Mouse (Mus musculus) MEL (cell line): Measurements from ENCODE around the gene Hspa12a.

Experiments used
- BHLHE40 ChIP-seq: IDR thresholded peaks from 2 replicates; pipeline ENCODE4 v1.6.1; 2012; ENCODE audit warnings: low read depth, mild to moderate bottlenecking, inconsistent platforms, low read length, improper control_type of control experiment, borderline replicate concordance
- CHD2 ChIP-seq: IDR thresholded peaks from 2 replicates; pipeline ENCODE4 v1.6.1; 2011; ENCODE audit warnings: low read length, improper control_type of control experiment
- CTCF ChIP-seq, 3 experiments: IDR thresholded peaks in 2 of 3; conservative IDR thresholded peaks in 1 of 3; 2 replicates each; pipeline ENCODE4 v1.5.1; 2011 to 2012; ENCODE audit warnings: low read length in 3 of 3, low read depth in 2 of 3, mild to moderate bottlenecking in 2 of 3, improper control_type of control experiment in 1 of 3, inconsistent platforms in 1 of 3, mixed read lengths in 1 of 3, moderate library complexity in 1 of 3; ENCODE audit not compliant: control insufficient read depth in 1 of 3, insufficient read depth in 1 of 3, poor library complexity in 1 of 3, severe bottlenecking in 1 of 3
- ETS1 ChIP-seq: IDR thresholded peaks from 2 replicates; pipeline ENCODE4 v1.6.1; 2012; ENCODE audit warnings: low read depth, mild to moderate bottlenecking, inconsistent platforms, low read length, improper control_type of control experiment, moderate library complexity
- GABPA ChIP-seq: IDR thresholded peaks from 2 replicates; pipeline ENCODE4 v1.6.1; 2012; ENCODE audit warnings: low read depth, mild to moderate bottlenecking, inconsistent platforms, low read length, improper control_type of control experiment, moderate library complexity
- GATA1 ChIP-seq: IDR thresholded peaks from 2 replicates; pipeline ENCODE4 v1.6.1; 2011; ENCODE audit warnings: low read depth, low read length, improper control_type of control experiment
- MAX ChIP-seq: IDR thresholded peaks from 2 replicates; pipeline ENCODE4 v1.6.1; 2011; ENCODE audit warnings: low read length, improper control_type of control experiment
- MEF2A ChIP-seq: IDR thresholded peaks from 2 replicates; pipeline ENCODE4 v1.6.1; 2014; ENCODE audit warnings: low read depth, mild to moderate bottlenecking, inconsistent platforms, low read length, improper control_type of control experiment; ENCODE audit not compliant: poor library complexity, insufficient replicate concordance, severe bottlenecking; ENCODE audit errors: extremely low read depth
- POLR2A ChIP-seq, 2 experiments: IDR thresholded peaks; 2 replicates each; pipeline ENCODE4 v1.6.1; 2011 to 2012; ENCODE audit warnings: low read length in 2 of 2, mild to moderate bottlenecking in 2 of 2, control low read depth in 1 of 2, improper control_type of control experiment in 1 of 2, low read depth in 1 of 2, moderate library complexity in 1 of 2; ENCODE audit not compliant: control insufficient read depth in 1 of 2, insufficient read depth in 1 of 2, poor library complexity in 1 of 2
- RAD21 ChIP-seq: IDR thresholded peaks from 2 replicates; pipeline ENCODE4 v1.6.1; 2011; ENCODE audit warnings: mild to moderate bottlenecking, low read depth, low read length, improper control_type of control experiment
- USF2 ChIP-seq, 2 experiments: IDR thresholded peaks; 2 replicates each; pipeline ENCODE4 v1.6.1; 2011 to 2012; ENCODE audit warnings: improper control_type of control experiment in 2 of 2, low read length in 2 of 2, borderline replicate concordance in 1 of 2, inconsistent platforms in 1 of 2, low read depth in 1 of 2, mild to moderate bottlenecking in 1 of 2; ENCODE audit not compliant: insufficient read depth in 1 of 2
- ZMIZ1 ChIP-seq: IDR thresholded peaks from 2 replicates; pipeline ENCODE4 v1.6.1; 2012; ENCODE audit warnings: low read depth, mild to moderate bottlenecking, inconsistent platforms, low read length, improper control_type of control experiment, moderate library complexity
- ZNF384 ChIP-seq: IDR thresholded peaks from 2 replicates; pipeline ENCODE4 v1.6.1; 2012; ENCODE audit warnings: low read depth, mild to moderate bottlenecking, inconsistent platforms, low read length, improper control_type of control experiment

DNA sequence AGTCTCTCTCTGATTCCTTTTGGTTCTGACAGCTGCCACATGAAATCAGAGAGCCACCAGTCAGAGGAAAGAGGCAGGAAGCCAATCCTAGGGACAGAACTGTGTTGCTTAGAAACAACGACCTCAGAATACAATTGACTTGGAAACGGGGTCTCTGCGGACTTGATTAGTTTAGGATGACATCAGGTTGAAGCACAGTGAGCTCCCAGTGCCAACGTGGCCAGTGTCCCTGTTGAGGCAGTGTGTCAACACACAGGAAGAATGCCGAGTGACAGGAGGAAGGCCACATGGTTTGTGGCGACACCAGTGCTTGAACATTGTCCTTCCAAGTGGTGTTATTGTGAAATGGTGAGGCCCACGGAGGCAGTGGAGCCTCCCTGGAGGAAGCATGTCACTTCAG is 159.5 kb downstream of the Hspa12a start:
- TF ChIP-seq USF2 (IDR thresholded peaks at IDR 0.05; ENCODE audit: borderline replicate concordance in 1 of 2, insufficient read depth in 1 of 2, low read depth in 1 of 2, low read length in 2 of 2) = no peak
- TF ChIP-seq POLR2A (IDR thresholded peaks at IDR 0.05; ENCODE audit: control insufficient read depth in 1 of 2, insufficient read depth in 1 of 2, low read depth in 1 of 2, low read length in 2 of 2, poor library complexity in 1 of 2) = no peak
- no peak for TF ChIP-seq CTCF (IDR thresholded peaks at IDR 0.05 in 2 of 3, conservative IDR thresholded peaks at IDR 0.05 in 1 of 3; ENCODE audit: control insufficient read depth in 1 of 3, insufficient read depth in 1 of 3, low read depth in 2 of 3, low read length in 3 of 3, poor library complexity in 1 of 3, severe bottlenecking in 1 of 3)
- no peak for TF ChIP-seq RAD21
- TF ChIP-seq GATA1 = no peak
- no peak for TF ChIP-seq MAX
- no peak for TF ChIP-seq ETS1
- no peak for TF ChIP-seq ZNF384
- no peak for TF ChIP-seq GABPA
- no peak for TF ChIP-seq ZMIZ1
- no peak for TF ChIP-seq BHLHE40
- TF ChIP-seq MEF2A = no peak
- TF ChIP-seq CHD2 = no peak
